Mouse (Mus musculus) MEL (cell line): ENCODE results near the gene Mcm2. TPM values are rescaled to one million over a fixed set of nuclear protein-coding genes. Genes with fewer than 3 reads are reported as not detected.

ENCODE experiments used
- DNase-seq: peaks from one replicate; pipeline ENCODE4 v3.0.0; 2011; ENCODE audit warnings: low read depth, low spot score
- H3K27ac ChIP-seq: 2 replicates; pipeline ENCODE4 v1.5.1; 2012; ENCODE audit warnings: low read depth, mild to moderate bottlenecking, control low read depth, low read length, moderate library complexity; ENCODE audit not compliant: control insufficient read depth
- H3K27me3 ChIP-seq, 2 experiments: fragments of 150-350 bp in 1 of 2; sonication (generic) in 1 of 2; 2 replicates each; pipeline ENCODE4 v1.6.1; 2012; ENCODE audit warnings: low read length in 2 of 2, mild to moderate bottlenecking in 2 of 2, improper control_type of control experiment in 1 of 2, moderate library complexity in 1 of 2; ENCODE audit not compliant: insufficient read depth in 2 of 2, control insufficient read depth in 1 of 2
- H3K36me3 ChIP-seq, 2 experiments: 2 replicates each; pipeline ENCODE4 v1.6.1; 2012 to 2014; ENCODE audit warnings: low read length in 2 of 2, improper control_type of control experiment in 1 of 2, inconsistent platforms in 1 of 2, mild to moderate bottlenecking in 1 of 2; ENCODE audit not compliant: insufficient read depth in 2 of 2, control insufficient read depth in 1 of 2
- H3K4me1 ChIP-seq, 2 experiments: fragments of 150-350 bp in 1 of 2; sonication (generic) in 1 of 2; 2 replicates each; pipeline ENCODE4 v1.6.1; 2012; ENCODE audit warnings: low read length in 2 of 2, improper control_type of control experiment in 1 of 2, mild to moderate bottlenecking in 1 of 2; ENCODE audit not compliant: insufficient read depth in 2 of 2, control insufficient read depth in 1 of 2
- H3K4me3 ChIP-seq, 2 experiments: fragments of 150-350 bp in 1 of 2; sonication (generic) in 1 of 2; 2 replicates each; pipeline ENCODE4 v1.5.1; 2012; ENCODE audit warnings: low read depth in 2 of 2, low read length in 2 of 2, mild to moderate bottlenecking in 2 of 2, moderate library complexity in 2 of 2, control low read depth in 1 of 2, improper control_type of control experiment in 1 of 2; ENCODE audit not compliant: control insufficient read depth in 1 of 2, insufficient read depth in 1 of 2
- H3K79me2 ChIP-seq: 2 replicates; pipeline ENCODE4 v1.6.1; 2012; ENCODE audit warnings: mild to moderate bottlenecking, low read length, moderate library complexity; ENCODE audit not compliant: control insufficient read depth, poor library complexity, insufficient read depth
- H3K9ac ChIP-seq: 2 replicates; pipeline ENCODE4 v1.6.1; 2012; ENCODE audit warnings: low read depth, mild to moderate bottlenecking, control low read depth, low read length, moderate library complexity; ENCODE audit not compliant: control insufficient read depth, poor library complexity, severe bottlenecking
- H3K9me3 ChIP-seq: fragments of 150-350 bp; sonication (generic); replicated peaks from 2 replicates; pipeline ENCODE4 v1.6.1; 2012; ENCODE audit warnings: mild to moderate bottlenecking, low read length, improper control_type of control experiment, moderate library complexity; ENCODE audit not compliant: insufficient read depth
- BHLHE40 ChIP-seq: IDR thresholded peaks from 2 replicates; pipeline ENCODE4 v1.6.1; 2012; ENCODE audit warnings: low read depth, mild to moderate bottlenecking, inconsistent platforms, low read length, improper control_type of control experiment, borderline replicate concordance
- CHD1 ChIP-seq: IDR thresholded peaks from 2 replicates; pipeline ENCODE4 v1.6.1; 2012; ENCODE audit warnings: low read depth, mild to moderate bottlenecking, inconsistent platforms, low read length, improper control_type of control experiment
- CTCF ChIP-seq, 3 experiments: IDR thresholded peaks in 2 of 3; conservative IDR thresholded peaks in 1 of 3; 2 replicates each; pipeline ENCODE4 v1.5.1; 2011 to 2012; ENCODE audit warnings: low read length in 3 of 3, low read depth in 2 of 3, mild to moderate bottlenecking in 2 of 3, improper control_type of control experiment in 1 of 3, inconsistent platforms in 1 of 3, mixed read lengths in 1 of 3, moderate library complexity in 1 of 3; ENCODE audit not compliant: control insufficient read depth in 1 of 3, insufficient read depth in 1 of 3, poor library complexity in 1 of 3, severe bottlenecking in 1 of 3
- E2F4 ChIP-seq: IDR thresholded peaks from 2 replicates; pipeline ENCODE4 v1.6.1; 2011; ENCODE audit warnings: low read depth, low read length, improper control_type of control experiment, borderline replicate concordance
- ELF1 ChIP-seq: IDR thresholded peaks from 2 replicates; pipeline ENCODE4 v1.6.1; 2014; ENCODE audit warnings: low read depth, mild to moderate bottlenecking, inconsistent platforms, low read length, improper control_type of control experiment, moderate library complexity
- EP300 ChIP-seq, 2 experiments: IDR thresholded peaks; 2 replicates each; pipeline ENCODE4 v1.6.1; 2011; ENCODE audit warnings: improper control_type of control experiment in 2 of 2, low read length in 2 of 2, low read depth in 1 of 2, mild to moderate bottlenecking in 1 of 2
- GABPA ChIP-seq: IDR thresholded peaks from 2 replicates; pipeline ENCODE4 v1.6.1; 2012; ENCODE audit warnings: low read depth, mild to moderate bottlenecking, inconsistent platforms, low read length, improper control_type of control experiment, moderate library complexity
- GATA1 ChIP-seq: IDR thresholded peaks from 2 replicates; pipeline ENCODE4 v1.6.1; 2011; ENCODE audit warnings: low read depth, low read length, improper control_type of control experiment
- JUND ChIP-seq: IDR thresholded peaks from 2 replicates; pipeline ENCODE4 v1.6.1; 2011; ENCODE audit warnings: low read depth, mild to moderate bottlenecking, improper control_type of control experiment, low read length
- KAT2A ChIP-seq: conservative IDR thresholded peaks from 2 replicates; pipeline ENCODE4 v1.6.1; 2012; ENCODE audit warnings: low read depth, low read length, improper control_type of control experiment, inconsistent platforms
- MAX ChIP-seq: IDR thresholded peaks from 2 replicates; pipeline ENCODE4 v1.6.1; 2011; ENCODE audit warnings: low read length, improper control_type of control experiment
- MXI1 ChIP-seq: IDR thresholded peaks from 2 replicates; pipeline ENCODE4 v1.6.1; 2011; ENCODE audit warnings: mild to moderate bottlenecking, low read depth, low read length, improper control_type of control experiment
- MYB ChIP-seq: IDR thresholded peaks from 2 replicates; pipeline ENCODE4 v1.6.1; 2011; ENCODE audit warnings: mild to moderate bottlenecking, low read depth, low read length, improper control_type of control experiment
- POLR2AphosphoS2 ChIP-seq: IDR thresholded peaks from 2 replicates; pipeline ENCODE4 v1.6.1; 2011; ENCODE audit warnings: low read length, improper control_type of control experiment
- POLR2AphosphoS5 ChIP-seq: IDR thresholded peaks from 2 replicates; pipeline ENCODE4 v1.6.1; 2012; ENCODE audit warnings: low read depth, borderline replicate concordance, mild to moderate bottlenecking, inconsistent platforms, low read length, moderate library complexity, mixed read lengths
- RAD21 ChIP-seq: IDR thresholded peaks from 2 replicates; pipeline ENCODE4 v1.6.1; 2011; ENCODE audit warnings: mild to moderate bottlenecking, low read depth, low read length, improper control_type of control experiment
- RCOR1 ChIP-seq: IDR thresholded peaks from 2 replicates; pipeline ENCODE4 v1.6.1; 2012; ENCODE audit warnings: low read depth, mild to moderate bottlenecking, inconsistent platforms, low read length, improper control_type of control experiment
- SIN3A ChIP-seq: IDR thresholded peaks from 2 replicates; pipeline ENCODE4 v1.6.1; 2012; ENCODE audit warnings: low read length, improper control_type of control experiment, inconsistent platforms
- SMC3 ChIP-seq: IDR thresholded peaks from 2 replicates; pipeline ENCODE4 v1.6.1; 2011; ENCODE audit warnings: low read depth, low read length, improper control_type of control experiment
- TAL1 ChIP-seq: IDR thresholded peaks from 2 replicates; pipeline ENCODE4 v1.6.1; 2012; ENCODE audit warnings: mild to moderate bottlenecking, inconsistent platforms, low read length, moderate library complexity, mixed read lengths
- TBP ChIP-seq: IDR thresholded peaks from 2 replicates; pipeline ENCODE4 v1.8.0; 2011; ENCODE audit warnings: low read depth, low read length, improper control_type of control experiment
- TCF12 ChIP-seq: IDR thresholded peaks from 2 replicates; pipeline ENCODE4 v1.6.1; 2014; ENCODE audit warnings: low read depth, mild to moderate bottlenecking, inconsistent platforms, low read length, improper control_type of control experiment, moderate library complexity
- UBTF ChIP-seq: IDR thresholded peaks from 2 replicates; pipeline ENCODE4 v1.6.1; 2012; ENCODE audit warnings: low read depth, mild to moderate bottlenecking, inconsistent platforms, low read length, improper control_type of control experiment, moderate library complexity, borderline replicate concordance; ENCODE audit not compliant: insufficient read depth
- USF1 ChIP-seq: IDR thresholded peaks from 2 replicates; pipeline ENCODE4 v1.6.1; 2014; ENCODE audit warnings: low read depth, mild to moderate bottlenecking, inconsistent platforms, low read length, improper control_type of control experiment, moderate library complexity
- USF2 ChIP-seq, 2 experiments: IDR thresholded peaks; 2 replicates each; pipeline ENCODE4 v1.6.1; 2011 to 2012; ENCODE audit warnings: improper control_type of control experiment in 2 of 2, low read length in 2 of 2, borderline replicate concordance in 1 of 2, inconsistent platforms in 1 of 2, low read depth in 1 of 2, mild to moderate bottlenecking in 1 of 2; ENCODE audit not compliant: insufficient read depth in 1 of 2
- ZC3H11A ChIP-seq: IDR thresholded peaks from 2 replicates; pipeline ENCODE4 v1.6.1; 2012; ENCODE audit warnings: low read depth, mild to moderate bottlenecking, inconsistent platforms, low read length, improper control_type of control experiment
- ZKSCAN1 ChIP-seq: IDR thresholded peaks from 2 replicates; pipeline ENCODE4 v1.6.1; 2012; ENCODE audit warnings: low read depth, mild to moderate bottlenecking, inconsistent platforms, low read length, improper control_type of control experiment, moderate library complexity
- ZMIZ1 ChIP-seq: IDR thresholded peaks from 2 replicates; pipeline ENCODE4 v1.6.1; 2012; ENCODE audit warnings: low read depth, mild to moderate bottlenecking, inconsistent platforms, low read length, improper control_type of control experiment, moderate library complexity
- polyA plus RNA-seq, 2 experiments: library from polyadenylated mRNA; stranded (reverse) in 1 of 2; unstranded in 1 of 2; fragments of >175 nt in 1 of 2; fragments of >200 nt in 1 of 2; gene quantifications; 2 replicates each; pipeline versions ENCODE4 v1.2.1 to v1.2.4; 2012; ENCODE audit warnings: low replicate concordance in 2 of 2, low read depth in 1 of 2; ENCODE audit not compliant: insufficient read length in 2 of 2, insufficient read depth in 1 of 2, missing spikeins in 1 of 2
- total RNA-seq: library from RNA; depleted of rRNA; stranded (reverse); fragments of 300-350 nt; gene quantifications from 2 replicates; pipeline ENCODE4 v1.2.3, GENCODE M21; 2012

Gene Mcm2
- total and polyA plus RNA-seq, 3 experiments = 110 to 268 (median 242) TPM

DNA sequence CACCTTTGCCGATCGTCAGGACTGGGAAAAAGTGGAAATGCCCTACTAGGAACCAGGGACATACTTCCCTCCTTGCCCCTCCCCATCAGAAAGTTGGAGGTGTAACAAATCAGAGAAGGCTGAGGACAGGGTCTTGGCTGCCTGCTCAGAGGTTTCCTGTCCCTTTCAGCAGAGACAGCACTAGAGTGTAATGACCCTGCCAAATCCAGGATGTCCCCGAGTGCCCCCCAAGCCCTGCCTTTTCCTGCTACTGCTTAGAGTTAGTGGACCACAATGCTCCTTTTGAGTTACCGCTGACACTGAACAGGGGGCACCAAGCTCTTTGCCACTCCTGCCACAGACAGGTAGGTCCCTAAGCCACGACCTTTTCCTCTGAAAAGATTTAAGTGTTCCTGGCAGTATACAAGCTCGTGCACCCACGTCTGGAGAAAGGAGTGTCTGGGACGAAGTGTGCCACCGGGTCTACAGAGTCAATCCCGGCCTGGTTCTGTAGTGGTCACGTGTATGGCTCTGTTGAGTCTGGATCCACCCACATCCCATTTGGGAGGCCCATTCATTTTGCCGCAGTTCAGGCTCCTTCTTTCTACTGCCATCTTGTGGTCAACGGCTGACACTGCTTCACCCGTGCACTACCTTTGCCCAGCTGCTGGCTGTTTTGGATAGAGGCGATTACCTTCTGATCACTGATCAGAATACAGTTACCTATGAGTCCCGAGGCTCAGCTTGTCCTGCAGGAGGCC lies 8.0 kb upstream of the Mcm2 start:
- no peak overlapping the region for H3K9ac ChIP-seq

GRCm38 (mm10) chr6:88905042-88905441 lies 6.5 kb upstream of the Mcm2 start:
- Histone ChIP-seq H3K4me3 (no peak overlapping the region), H3K9me3 (no peaks in the 10 kb centered on the region), H3K36me3 (peaks cover 0 to 6% of the 10 kb centered on the region in 2 experiments; a peak in 2 of 4 replicates), H3K79me2 (peaks cover 12% of the 10 kb centered on the region), H3K27ac (no peak overlapping the region), H3K9ac (no peak overlapping the region), H3K27me3 (no peaks in the 10 kb centered on the region), H3K4me1 (peaks cover 0 to 17% of the 10 kb centered on the region in 2 experiments; a peak in 2 of 4 replicates)
- no peak for DNase-seq
- no peak for TF ChIP-seq USF2 (IDR thresholded peaks at IDR 0.05; ENCODE audit: borderline replicate concordance in 1 of 2, insufficient read depth in 1 of 2, low read depth in 1 of 2, low read length in 2 of 2)
- no peak for TF ChIP-seq CHD1
- no peak for TF ChIP-seq MYB
- no peak for TF ChIP-seq TBP
- TF ChIP-seq KAT2A = no peak
- no peak for TF ChIP-seq GATA1
- no peak for TF ChIP-seq POLR2AphosphoS5
- TF ChIP-seq JUND = no peak
- TF ChIP-seq ELF1 = no peak
- no peak for TF ChIP-seq BHLHE40
- no peak for TF ChIP-seq E2F4
- no peak for TF ChIP-seq RCOR1
- TF ChIP-seq TAL1 = no peak

More for the DNA sequence above, 8.0 kb upstream of the Mcm2 start:
- TF ChIP-seq SIN3A (peak; percentile 45; the same call in 1 of the 2 replicates), TCF12 (no peak), UBTF (no peak), CTCF (IDR thresholded peaks at IDR 0.05 in 2 of 3, conservative IDR thresholded peaks at IDR 0.05 in 1 of 3; ENCODE audit: control insufficient read depth in 1 of 3, insufficient read depth in 1 of 3, low read depth in 2 of 3, low read length in 3 of 3, poor library complexity in 1 of 3, severe bottlenecking in 1 of 3) (peak; percentile 71 to 92 (median 73)), MXI1 (peak; percentile 47; the same call in 1 of the 2 replicates), POLR2AphosphoS2 (no peak), MAX (peak; percentile 65; the same call in 1 of the 2 replicates), ZKSCAN1 (no peak), BHLHE40 (peak; percentile 70; the same call in 1 of the 2 replicates), RAD21 (no peak; the same call in none of the 2 replicates), EP300 (IDR thresholded peaks at IDR 0.05; ENCODE audit: low read depth in 1 of 2, low read length in 2 of 2) (no peak), SMC3 (peak; percentile 42), ZC3H11A (no peak), USF1 (peak; percentile 83), POLR2AphosphoS5 (no peak), ZMIZ1 (no peak), GABPA (no peak), CHD1 (no peak)
- TF ChIP-seq, all 39 proteins: peak for 7
- H3K4me3 ChIP-seq = no peak overlapping the region
- H3K4me1 ChIP-seq = peaks cover 0 to 12% of the 10 kb centered on the region in 2 experiments; a peak in 2 of 4 replicates
- DNase-seq = peak; percentile 71
- H3K27ac ChIP-seq = no peak overlapping the region
- peaks cover 10% of the 10 kb centered on the region for H3K79me2 ChIP-seq
- H3K27me3 ChIP-seq = no peaks in the 10 kb centered on the region
- no peaks in the 10 kb centered on the region for H3K9me3 ChIP-seq
- H3K36me3 ChIP-seq = 0 out of 4 replicates have a peak, but pooled peaks cover 0 to 3% of the 10 kb centered on the region in 2 experiments
